Mouse (Mus musculus): ENCODE measurements around the gene Syt14.

DNA sequence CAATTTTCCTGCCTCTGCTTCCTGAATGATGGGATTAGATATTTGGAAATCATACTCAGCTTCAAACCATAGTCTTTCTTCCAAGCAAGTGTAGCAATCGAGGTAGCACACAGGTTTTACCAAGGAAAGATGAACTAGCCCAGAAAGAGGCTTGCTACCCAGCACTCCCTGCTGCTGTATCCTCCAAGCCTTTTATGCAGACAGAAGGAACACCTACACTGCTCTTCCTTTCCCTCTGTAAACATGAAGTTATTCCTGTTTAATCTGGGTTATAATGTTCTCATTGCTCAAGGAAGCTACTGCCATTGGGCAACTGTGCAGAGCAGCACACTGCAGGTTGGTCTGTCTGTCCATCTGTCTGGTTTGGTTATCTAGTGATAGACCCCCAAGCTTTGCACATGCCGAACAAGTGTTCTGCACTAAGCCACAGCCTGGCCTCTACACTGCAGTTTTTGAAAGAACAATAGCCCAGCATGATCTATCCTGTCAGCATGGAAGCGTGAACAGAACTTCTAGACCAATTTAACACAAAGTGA lies 7.3 kb upstream of the Syt14 start:
- TF ChIP-seq POLR2A (IDR thresholded peaks at IDR 0.05; ENCODE audit: control insufficient read depth in 1 of 2, insufficient read depth in 1 of 2, low read depth in 1 of 2, low read length in 2 of 2, poor library complexity in 1 of 2) = no peak
- no peak for TF ChIP-seq GATA1 (IDR thresholded peaks at IDR 0.05; ENCODE audit: low read depth, low read length)
- TF ChIP-seq POLR2AphosphoS2 (IDR thresholded peaks at IDR 0.05; ENCODE audit: low read length) = no peak
- TF ChIP-seq ZNF384 (IDR thresholded peaks at IDR 0.05; ENCODE audit: low read depth, low read length) = no peak
- no peak for TF ChIP-seq MAX (IDR thresholded peaks at IDR 0.05; ENCODE audit: low read length)
- TF ChIP-seq EP300 (IDR thresholded peaks at IDR 0.05; ENCODE audit: low read depth in 1 of 2, low read length in 2 of 2) = no peak
- no peak for TF ChIP-seq CTCF (IDR thresholded peaks at IDR 0.05 in 2 of 3, conservative IDR thresholded peaks at IDR 0.05 in 1 of 3; ENCODE audit: control insufficient read depth in 1 of 3, insufficient read depth in 1 of 3, low read depth in 2 of 3, low read length in 3 of 3, poor library complexity in 1 of 3, severe bottlenecking in 1 of 3)
- TF ChIP-seq ETS1 (IDR thresholded peaks at IDR 0.05; ENCODE audit: low read depth, low read length) = no peak
- TF ChIP-seq GABPA (IDR thresholded peaks at IDR 0.05; ENCODE audit: low read depth, low read length) = no peak
- TF ChIP-seq TCF12 (IDR thresholded peaks at IDR 0.05; ENCODE audit: low read depth, low read length) = no peak
- no peak for TF ChIP-seq BHLHE40 (IDR thresholded peaks at IDR 0.05; ENCODE audit: borderline replicate concordance, low read depth, low read length)
